Mouse (Mus musculus) limb, embryonic 13.5 days (tissue): ENCODE measurements around the gene Cd4. TPM values are rescaled to one million over a fixed set of nuclear protein-coding genes. Genes with fewer than 3 reads are reported as not detected.

Experiments used
- ATAC-seq: fragments of 200-750 bp; cut with Nextera tagmentation; 2 replicates; pipeline ENCODE4 v1.8.0; 2017; ENCODE audit warnings: low read depth, moderate number of reproducible peaks, moderate TSS enrichment; ENCODE audit not compliant: low FRiP score
- H3K27ac ChIP-seq: fragments of 300-500 bp; sonication (generic); 2 replicates; pipeline ENCODE4 v1.5.1; 2015; ENCODE audit warnings: inconsistent platforms, mild to moderate bottlenecking, moderate library complexity
- H3K27me3 ChIP-seq: fragments of 300-500 bp; sonication (generic); 2 replicates; pipeline ENCODE4 v1.6.1; 2015; ENCODE audit warnings: mild to moderate bottlenecking, inconsistent platforms
- H3K36me3 ChIP-seq: fragments of 300-500 bp; sonication (generic); 2 replicates; pipeline ENCODE4 v1.6.1; 2015; ENCODE audit warnings: inconsistent platforms, mild to moderate bottlenecking, moderate library complexity
- H3K4me1 ChIP-seq: fragments of 300-500 bp; sonication (generic); 2 replicates; pipeline ENCODE4 v1.6.1; 2015; ENCODE audit warnings: inconsistent platforms
- H3K4me2 ChIP-seq: fragments of 300-500 bp; sonication (generic); replicated peaks from 2 replicates; pipeline ENCODE4 v1.6.1; 2015; ENCODE audit warnings: inconsistent platforms, mild to moderate bottlenecking, moderate library complexity
- H3K4me3 ChIP-seq: fragments of 300-500 bp; sonication (generic); 2 replicates; pipeline ENCODE4 v1.5.1; 2015; ENCODE audit warnings: moderate library complexity, mild to moderate bottlenecking, inconsistent platforms
- H3K9ac ChIP-seq: fragments of 300-500 bp; sonication (generic); 2 replicates; pipeline ENCODE4 v1.6.1; 2015; ENCODE audit warnings: mild to moderate bottlenecking, inconsistent platforms
- H3K9me3 ChIP-seq: fragments of 300-500 bp; sonication (generic); 2 replicates; pipeline ENCODE4 v1.6.1; 2016; ENCODE audit warnings: inconsistent platforms
- WGBS: fragments of 180-500 bp; shearing (Covaris S2); methylation state at CpG from one replicate; pipeline ENCODE4 v1.1.7; 2015; 5-methylcytosine and 5-hydroxymethylcytosine counted together
- polyA plus RNA-seq: library from polyadenylated mRNA; unstranded; fragments of >200 nt; fragmentation: Nextera tagmentation; extraction: Ambion mirVana; gene quantifications from 2 replicates; pipeline ENCODE4 v1.2.1, GENCODE M21; 2015

Gene Cd4
- polyA plus RNA-seq, 1 experiment from 2014 or later, result 0.04 TPM

GRCm38 (mm10) chr6:124920318-124921085 is 32.5 kb upstream of the Cd4 start:
- H3K4me2 ChIP-seq, result peak overlapping the region; percentile 100
- WGBS, result 22% methylated on average over 9 of the region's 9 CpGs
- H3K9ac ChIP-seq, result no peak overlapping the region; the same call in 1 of the 2 replicates
- no peaks in the 10 kb centered on the region for H3K36me3 ChIP-seq
- H3K9me3 ChIP-seq, result no peaks in the 10 kb centered on the region
- peak overlapping the region; percentile 90 for H3K4me3 ChIP-seq
- no peaks in the 10 kb centered on the region for H3K27me3 ChIP-seq
- ATAC-seq, result no peak
- peaks cover 52% of the 10 kb centered on the region for H3K4me1 ChIP-seq
- H3K27ac ChIP-seq, result peak overlapping the region; percentile 100

- peak; percentile 91 for ATAC-seq
- no peak within 1 kb of the TSS; the same call in 1 of the 2 replicates for H3K9ac ChIP-seq
- peak within 1 kb of the TSS; percentile 100 for H3K4me2 ChIP-seq
- peak within 1 kb of the TSS; percentile 90 for H3K4me3 ChIP-seq
- under 1% methylated on average over 13 of the region's 13 CpGs for WGBS
- H3K9me3 ChIP-seq, result no peaks in the 10 kb centered on the region
- H3K4me1 ChIP-seq, result peaks cover 52% of the 10 kb centered on the region
- no peaks in the 10 kb centered on the region for H3K27me3 ChIP-seq
- H3K36me3 ChIP-seq, result peaks cover 4% of the 10 kb centered on the region
- peak within 1 kb of the TSS; percentile 100 for H3K27ac ChIP-seq
Observed at GRCm38 (mm10) chr6:124919695-124920317, 31.8 kb upstream of the Cd4 start, which contains the start of gene Ptms. Gene Ptms (minus strand): TSS chr6:124920103.

GRCm38 (mm10) chr6:124918890-124919627 is 31.0 kb upstream of the Cd4 start:
- H3K4me3 ChIP-seq, result peak overlapping the region; percentile 90
- no peaks in the 10 kb centered on the region for H3K9me3 ChIP-seq
- H3K9ac ChIP-seq, result no peak overlapping the region
- no peaks in the 10 kb centered on the region for H3K27me3 ChIP-seq
- H3K4me1 ChIP-seq, result peaks cover 56% of the 10 kb centered on the region
- WGBS, result 24% methylated on average over 14 of the region's 14 CpGs
- H3K4me2 ChIP-seq, result peak overlapping the region; percentile 100
- peaks cover 11% of the 10 kb centered on the region for H3K36me3 ChIP-seq
- peak overlapping the region; percentile 100 for H3K27ac ChIP-seq
- no peak for ATAC-seq

GRCm38 (mm10) chr6:124918331-124918690 is 30.3 kb upstream of the Cd4 start:
- Histone ChIP-seq H3K4me3 (peak overlapping the region; percentile 90), H3K27me3 (no peaks in the 10 kb centered on the region), H3K9ac (peak overlapping the region; percentile 100), H3K36me3 (peaks cover 19% of the 10 kb centered on the region), H3K27ac (peak overlapping the region; percentile 100), H3K4me1 (peaks cover 58% of the 10 kb centered on the region), H3K9me3 (no peaks in the 10 kb centered on the region), H3K4me2 (peak overlapping the region; percentile 100)
- ATAC-seq, result no peak
- 7% methylated on average over 7 of the region's 7 CpGs for WGBS

DNA sequence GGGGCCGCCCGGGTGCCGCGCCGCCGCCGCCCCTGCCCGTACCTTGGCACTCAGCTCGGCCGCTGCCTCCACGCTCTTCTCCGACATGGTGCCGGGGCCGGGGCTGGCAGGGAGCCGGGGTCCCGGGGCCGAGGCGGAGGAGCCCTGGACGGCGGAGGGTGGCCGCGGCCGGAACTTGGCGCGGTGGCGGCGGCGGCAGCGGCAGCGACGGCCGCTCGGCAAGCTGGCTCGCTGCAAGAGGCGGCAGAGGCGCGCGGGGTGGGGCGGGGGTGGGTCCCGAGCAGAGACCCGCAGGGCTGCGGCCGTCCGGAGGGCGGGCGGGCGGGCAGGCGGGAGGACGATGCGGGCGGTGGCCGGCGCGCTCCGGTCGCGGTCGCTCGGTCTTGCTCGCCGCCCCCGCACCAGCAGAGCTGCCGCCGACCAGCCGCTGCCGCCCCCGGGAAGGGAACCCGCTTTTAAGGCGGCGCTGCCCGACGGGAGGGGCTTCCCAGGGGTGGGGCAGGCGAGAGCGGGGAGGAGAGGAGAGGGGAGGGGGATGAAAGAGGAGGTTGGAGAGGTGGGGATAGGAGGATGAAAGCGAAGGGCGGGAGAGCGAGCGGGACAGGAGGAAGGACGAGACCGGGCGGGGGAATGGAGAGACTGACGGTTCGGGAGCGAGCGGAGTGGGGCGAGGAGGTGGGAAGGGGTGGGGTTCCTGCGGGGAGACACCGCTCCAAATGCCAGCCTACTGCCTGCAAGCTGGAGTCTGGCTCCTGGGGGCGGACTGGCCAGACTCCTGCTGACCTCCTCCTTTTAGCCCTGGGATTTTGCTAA is 29.7 kb upstream of the Cd4 start:
- WGBS, result 2% methylated on average over 66 of the region's 89 CpGs
- H3K4me2 ChIP-seq, result peak overlapping the region; percentile 100
- peak overlapping the region; percentile 90 for H3K4me3 ChIP-seq
- H3K27ac ChIP-seq, result peak overlapping the region; percentile 100
- H3K36me3 ChIP-seq, result peaks cover 24% of the 10 kb centered on the region
- no peaks in the 10 kb centered on the region for H3K27me3 ChIP-seq
- H3K9ac ChIP-seq, result peak overlapping the region; percentile 100
- ATAC-seq, result peak; percentile 66
- peaks cover 61% of the 10 kb centered on the region for H3K4me1 ChIP-seq
- no peaks in the 10 kb centered on the region for H3K9me3 ChIP-seq

DNA sequence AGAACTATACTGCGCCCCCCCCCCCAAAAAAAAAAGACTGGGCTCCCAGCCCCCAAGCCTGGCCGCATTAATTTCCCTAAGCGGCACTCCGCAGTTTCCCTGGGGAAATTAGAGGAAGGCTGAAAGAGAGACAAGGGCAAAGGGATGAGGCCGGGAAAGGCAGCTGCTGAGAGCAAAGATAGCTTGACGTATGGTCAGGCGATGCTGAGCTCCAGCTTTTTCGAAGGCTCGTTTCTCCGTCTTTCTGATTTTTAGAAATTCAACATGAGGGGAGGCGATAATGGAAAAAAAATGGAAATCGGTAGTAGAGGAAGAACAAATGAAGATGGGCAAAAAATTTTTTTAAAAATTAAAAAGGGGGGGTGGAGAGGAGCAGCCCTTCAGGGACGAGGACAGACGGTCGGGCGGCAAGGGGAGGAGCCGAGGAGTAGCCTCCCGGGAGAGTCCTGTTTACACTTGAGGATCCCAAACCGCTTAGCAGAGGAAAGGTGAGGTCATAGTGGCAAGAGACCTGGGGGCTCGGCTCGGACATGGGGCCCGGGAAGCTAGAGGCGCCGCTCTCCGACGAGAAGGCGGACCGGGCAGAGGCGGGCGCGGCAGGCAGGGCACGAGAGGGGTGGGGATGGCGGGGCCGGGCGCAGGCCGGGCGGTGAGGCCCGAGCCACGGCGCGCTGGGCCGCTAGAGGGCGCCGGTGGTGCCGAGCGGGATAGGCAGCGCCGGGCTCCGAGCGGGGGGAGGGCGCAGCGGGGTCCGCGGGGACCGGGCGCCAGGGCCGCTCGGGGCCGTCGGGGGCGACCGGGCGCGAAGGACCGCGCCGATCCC is 28.9 kb upstream of the Cd4 start:
- Histone ChIP-seq H3K27ac (peak overlapping the region; percentile 100), H3K9me3 (no peaks in the 10 kb centered on the region), H3K9ac (peak overlapping the region; percentile 100), H3K36me3 (peaks cover 29% of the 10 kb centered on the region), H3K4me3 (peak overlapping the region; percentile 90), H3K4me1 (peaks cover 67% of the 10 kb centered on the region), H3K27me3 (no peaks in the 10 kb centered on the region), H3K4me2 (peak overlapping the region; percentile 100)
- ATAC-seq, result peak; percentile 25
- 0% methylated on average over 36 of the region's 67 CpGs for WGBS

- H3K4me1 ChIP-seq, result peaks cover 66% of the 10 kb centered on the region
- no peak for ATAC-seq
- WGBS, result 4% methylated on average over 12 of the region's 12 CpGs
Observed at GRCm38 (mm10) chr6:124915942-124916694, 28.1 kb upstream of the Cd4 start.

DNA sequence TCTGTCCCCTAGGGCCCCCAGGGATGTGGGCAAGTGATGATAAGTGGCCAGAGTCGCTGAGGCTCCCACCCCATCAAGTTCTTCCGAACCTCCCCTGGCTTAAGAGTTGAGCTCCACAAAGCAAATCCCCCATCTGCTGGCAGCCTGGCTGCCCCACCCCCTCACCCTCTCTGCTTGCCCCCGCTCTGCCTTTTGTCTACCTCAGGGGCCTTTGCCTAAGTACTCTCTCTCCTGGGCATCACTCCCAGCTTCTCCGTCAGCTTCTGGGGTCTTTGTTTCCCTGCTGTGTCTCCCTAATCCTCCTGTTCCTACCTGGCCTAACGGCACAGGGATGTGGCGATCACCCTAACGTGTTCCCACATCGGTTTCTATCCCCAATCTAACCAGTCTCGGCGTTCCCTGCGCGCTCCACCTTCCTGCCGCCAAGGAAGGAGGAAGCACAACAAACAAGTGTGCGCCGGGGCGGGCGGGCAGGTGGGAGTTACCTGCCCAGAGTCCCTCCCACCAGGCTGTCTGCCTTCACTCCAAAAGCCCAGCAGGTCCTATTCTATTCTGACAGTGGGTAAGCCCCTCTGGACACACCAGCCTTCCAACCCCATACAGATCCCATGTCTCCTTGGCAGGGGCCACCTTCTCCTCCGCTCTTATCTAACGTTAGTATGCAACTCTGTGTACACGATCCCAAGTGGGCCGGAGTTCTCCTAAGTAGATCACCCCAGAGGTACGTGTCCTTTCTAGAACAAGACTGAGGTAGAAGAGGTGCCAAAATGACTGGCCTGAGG is 27.3 kb upstream of the Cd4 start:
- H3K4me1 ChIP-seq, result peaks cover 63% of the 10 kb centered on the region
- WGBS, result 18% methylated on average over 22 of the region's 22 CpGs
- ATAC-seq, result no peak

More at GRCm38 (mm10) chr6:124915942-124916694, 28.1 kb upstream of the Cd4 start:
- no peaks in the 10 kb centered on the region for H3K9me3 ChIP-seq
- H3K27ac ChIP-seq, result peak overlapping the region; percentile 100
- peak overlapping the region; percentile 100 for H3K4me2 ChIP-seq
- peak overlapping the region; percentile 100 for H3K9ac ChIP-seq
- H3K4me3 ChIP-seq, result peak overlapping the region; percentile 90
- peaks cover 29% of the 10 kb centered on the region for H3K36me3 ChIP-seq
- H3K27me3 ChIP-seq, result no peaks in the 10 kb centered on the region; the same call in 1 of the 2 replicates

DNA sequence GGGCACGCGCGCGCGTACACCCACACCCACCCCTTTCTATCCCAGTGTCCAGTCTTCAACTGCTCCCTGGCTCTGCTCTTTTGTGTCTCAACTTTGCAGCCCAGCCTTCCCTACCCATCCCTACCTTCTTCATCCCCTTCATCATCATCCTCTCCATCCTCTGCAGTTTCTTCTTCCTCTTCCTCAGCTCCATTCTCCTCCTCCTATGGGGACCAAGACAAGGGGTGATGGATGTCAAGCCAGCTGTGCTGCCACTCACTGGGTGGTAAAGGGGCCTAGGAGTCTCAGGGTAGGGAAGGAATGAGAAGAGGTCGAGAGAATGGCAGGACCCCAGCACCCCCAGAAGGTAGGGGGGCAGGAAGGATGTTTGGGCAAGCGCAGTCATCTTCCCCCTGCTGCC is 26.5 kb upstream of the Cd4 start:
- ATAC-seq, result no peak
- Histone ChIP-seq H3K27ac (no peak overlapping the region), H3K9ac (peak overlapping the region; percentile 100; the same call in 1 of the 2 replicates), H3K27me3 (peaks cover 16% of the 10 kb centered on the region), H3K4me2 (peak overlapping the region; percentile 100), H3K36me3 (peaks cover 29% of the 10 kb centered on the region), H3K4me3 (peak overlapping the region; percentile 90; the same call in 1 of the 2 replicates), H3K9me3 (no peaks in the 10 kb centered on the region), H3K4me1 (peaks cover 68% of the 10 kb centered on the region)
- 89% methylated on average over 7 of the region's 7 CpGs for WGBS

More for the DNA sequence above, 27.3 kb upstream of the Cd4 start:
- peaks cover 8% of the 10 kb centered on the region for H3K27me3 ChIP-seq
- H3K4me3 ChIP-seq, result peak overlapping the region; percentile 90
- peak overlapping the region; percentile 100 for H3K9ac ChIP-seq
- peaks cover 29% of the 10 kb centered on the region for H3K36me3 ChIP-seq
- H3K4me2 ChIP-seq, result peak overlapping the region; percentile 100
- H3K27ac ChIP-seq, result peak overlapping the region; percentile 28; the same call in 1 of the 2 replicates
- H3K9me3 ChIP-seq, result no peaks in the 10 kb centered on the region
